Mouse (Mus musculus) adrenal gland (tissue): ENCODE measurements around the gene Gtdc1.

Source experiments
- intact Hi-C: fragments of 180-260 bp; cut with DNase I; formaldehyde crosslinking; loops from one replicate; pipeline ENCODE4 v1.15.1; 2025

The Gtdc1 gene

DNA sequence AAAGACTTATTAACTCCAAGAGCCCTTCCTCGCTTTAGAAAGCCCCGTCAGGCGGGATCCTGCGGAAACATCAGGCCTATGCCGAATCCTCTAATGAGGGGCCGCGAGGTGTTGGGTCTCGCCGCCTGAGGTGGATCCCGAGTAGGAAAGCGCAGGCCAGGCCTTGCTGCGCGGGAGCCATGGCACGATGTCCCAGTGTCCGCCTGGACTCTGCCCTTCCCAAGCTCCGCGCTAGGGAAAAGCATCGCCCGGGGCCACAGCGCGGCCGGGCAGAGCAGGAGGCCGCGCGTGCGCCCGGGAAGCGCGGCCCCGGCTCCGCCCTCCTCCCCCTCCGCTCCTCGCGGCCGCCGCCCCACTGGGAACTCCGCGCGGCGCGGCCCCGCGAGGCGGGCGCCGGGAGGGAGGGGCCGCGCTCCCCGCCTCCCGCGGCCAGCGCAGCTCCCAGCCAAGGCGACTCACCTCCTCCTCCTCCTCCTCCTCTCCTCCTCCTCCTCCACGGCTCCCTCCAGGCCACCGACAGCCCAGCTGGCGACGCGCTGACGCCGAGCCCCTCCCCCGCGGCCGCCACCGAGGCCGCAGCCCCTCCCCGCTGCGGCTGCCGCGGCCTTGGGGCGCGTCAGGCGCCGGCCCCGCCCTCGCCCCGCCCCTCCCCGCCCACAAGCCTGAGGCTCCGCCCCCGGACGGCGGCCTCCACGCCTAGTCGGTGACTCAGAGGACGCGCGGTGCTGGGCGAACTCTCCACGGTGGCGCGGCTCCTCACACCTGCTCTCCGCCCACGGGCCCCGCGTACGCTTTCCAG is 575 bp downstream of the Gtdc1 start:
- intact Hi-C loops, result loop anchor here (2.0 to 10.0 kb wide), 3 partner anchors 48 to 184 kb away; no protein-coding TSS in a partner anchor

DNA sequence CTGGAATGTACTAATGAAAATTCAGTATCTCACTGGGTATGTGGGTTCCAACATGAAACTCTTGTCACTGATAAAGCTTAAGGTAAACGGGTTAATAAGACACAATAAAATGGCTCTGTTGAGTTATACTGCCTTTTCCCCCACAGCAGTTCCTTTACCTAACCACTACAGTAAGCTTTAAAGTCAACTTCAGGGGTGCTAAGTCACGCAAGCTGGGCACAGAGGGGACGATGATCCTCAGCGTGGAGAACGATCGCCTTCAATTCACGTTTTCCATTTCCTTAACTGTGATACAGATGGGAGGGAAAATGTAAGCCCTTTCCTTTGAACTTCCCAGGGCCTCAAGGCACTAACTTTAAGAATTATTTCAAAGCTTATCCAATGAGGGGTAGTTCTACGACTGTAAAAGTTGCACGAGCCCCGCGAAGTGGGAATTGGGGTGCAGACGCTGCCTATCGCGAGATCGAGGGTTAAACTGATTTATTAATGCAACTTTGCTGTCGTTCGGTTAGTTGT is 1.2 kb downstream of the Gtdc1 start:
- intact Hi-C loops, result loop anchor here (2.0 to 10.0 kb wide), 3 partner anchors 49 to 185 kb away; no protein-coding TSS in a partner anchor

DNA sequence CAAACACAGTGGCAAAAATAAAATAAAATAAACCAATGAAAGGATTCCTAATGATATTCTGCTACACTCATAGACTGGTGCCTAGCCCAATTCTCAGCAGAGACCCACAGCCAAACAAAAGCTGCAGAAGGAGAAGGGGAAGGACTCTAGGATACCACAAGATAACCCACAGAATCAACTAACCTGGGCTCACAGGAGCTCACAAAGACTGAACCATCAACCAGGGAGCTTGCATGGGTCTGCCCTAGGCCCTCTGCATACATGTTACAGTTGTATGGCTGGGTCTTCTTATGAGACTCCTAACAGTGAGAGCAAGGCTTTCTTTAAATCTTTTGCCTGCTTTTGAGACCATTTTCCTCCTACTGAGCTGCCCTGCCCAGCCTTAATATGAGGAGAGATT is 2.8 kb downstream of the Gtdc1 start:
- intact Hi-C loops, result loop anchor here (5.0 to 10.0 kb wide), 2 partner anchors 50 to 113 kb away; no protein-coding TSS in a partner anchor

DNA sequence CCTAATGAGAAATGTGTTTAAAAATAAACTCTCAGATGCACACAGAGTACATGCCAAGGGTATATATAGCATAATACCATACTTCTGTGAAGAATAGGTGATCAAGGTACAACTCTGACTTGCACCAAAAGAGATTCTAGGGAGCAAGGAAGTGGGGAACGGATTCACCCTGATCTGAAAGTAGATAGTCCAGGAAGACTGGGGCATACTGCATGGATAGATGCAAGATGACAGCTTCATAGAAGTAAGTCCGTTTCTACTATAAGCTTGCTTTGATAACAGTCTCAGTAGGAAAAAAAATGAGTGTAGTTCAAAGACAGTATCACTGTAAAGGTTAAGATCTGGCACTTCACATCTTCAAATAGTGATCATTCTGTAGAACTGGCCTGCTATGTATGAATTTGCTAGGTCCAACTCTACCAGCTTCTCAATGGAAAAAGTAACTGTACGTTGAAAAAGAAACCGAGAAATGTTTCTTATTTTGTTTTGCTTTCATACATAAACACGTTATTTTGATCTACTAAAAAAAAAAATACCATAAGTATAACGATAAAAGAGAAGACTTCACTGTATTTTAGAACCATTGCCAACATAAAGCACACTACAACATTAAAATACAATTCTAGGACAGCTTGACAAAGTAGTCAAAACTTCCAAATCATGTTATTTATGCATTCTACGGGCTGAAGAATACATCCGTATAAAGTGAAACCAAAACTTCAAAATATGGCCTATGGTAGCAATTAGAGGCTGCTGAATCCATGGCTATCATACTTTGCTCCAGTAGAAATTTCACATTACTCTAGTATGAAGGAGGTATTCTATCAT is 4.2 kb downstream of the Gtdc1 start:
- intact Hi-C loops, result loop anchor here (10.0 kb wide), 1 partner anchor 52 kb away; no protein-coding TSS in a partner anchor

DNA sequence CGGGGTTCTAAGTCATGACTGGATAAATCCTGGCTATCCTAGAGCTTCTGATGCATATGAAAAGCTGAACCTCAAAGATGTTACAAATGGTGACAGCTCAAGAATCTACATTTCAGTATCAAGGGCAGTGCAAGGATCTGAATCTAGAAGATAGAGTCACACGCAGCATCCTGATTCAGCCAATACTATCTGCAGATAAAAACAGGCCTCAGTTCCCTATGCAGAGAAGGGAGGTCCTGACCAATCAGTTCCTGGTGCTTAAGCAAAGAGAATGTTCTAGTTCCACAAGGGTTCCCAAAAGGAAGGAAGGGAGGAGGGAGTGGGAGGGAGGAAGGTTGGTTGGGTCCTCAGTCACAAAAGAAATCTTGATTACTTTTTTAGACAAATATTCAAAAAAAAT is 5.0 kb downstream of the Gtdc1 start:
- intact Hi-C loops, result loop anchor here (10.0 kb wide), 1 partner anchor 52 kb away; no protein-coding TSS in a partner anchor

DNA sequence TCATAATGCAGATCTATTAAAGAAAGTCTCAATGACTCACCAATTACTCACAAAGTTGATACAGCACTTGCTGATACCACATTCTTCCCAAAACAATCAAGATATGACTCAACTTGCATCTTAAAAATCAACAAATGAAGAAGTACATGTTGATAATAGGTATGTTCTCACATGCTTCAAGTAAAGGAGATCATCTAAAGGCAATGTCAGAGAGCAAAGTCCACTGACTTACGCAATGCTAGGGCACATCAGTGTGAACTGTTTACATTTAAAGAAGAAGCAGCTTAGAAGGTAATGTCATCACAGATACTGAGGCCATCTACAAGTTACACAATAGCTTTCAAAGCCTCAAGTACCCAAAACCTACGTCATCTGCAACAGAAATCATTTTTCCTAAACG is 7.0 kb downstream of the Gtdc1 start:
- intact Hi-C loops, result loop anchor here (10.0 kb wide), 1 partner anchor 54 kb away; no protein-coding TSS in a partner anchor

DNA sequence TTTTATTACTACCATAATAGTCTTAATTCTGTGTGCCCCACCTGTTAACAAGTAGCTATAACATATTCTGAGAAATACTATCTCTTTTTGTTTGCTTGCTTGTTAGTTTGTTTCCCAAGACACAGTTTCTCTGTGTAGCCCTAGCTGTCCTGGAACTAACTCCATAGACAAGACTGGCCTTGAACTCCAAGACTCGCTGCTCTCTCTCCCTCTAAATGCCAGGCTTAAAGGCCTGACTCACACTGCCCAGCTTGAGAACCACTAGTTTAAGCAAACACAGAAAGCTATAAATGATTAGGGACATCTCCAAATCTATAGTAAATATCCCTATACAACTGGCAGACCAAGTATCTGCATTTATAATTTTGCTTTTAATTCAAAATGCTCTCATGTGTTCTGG is 8.1 kb downstream of the Gtdc1 start:
- intact Hi-C loops, result no loop called here

DNA sequence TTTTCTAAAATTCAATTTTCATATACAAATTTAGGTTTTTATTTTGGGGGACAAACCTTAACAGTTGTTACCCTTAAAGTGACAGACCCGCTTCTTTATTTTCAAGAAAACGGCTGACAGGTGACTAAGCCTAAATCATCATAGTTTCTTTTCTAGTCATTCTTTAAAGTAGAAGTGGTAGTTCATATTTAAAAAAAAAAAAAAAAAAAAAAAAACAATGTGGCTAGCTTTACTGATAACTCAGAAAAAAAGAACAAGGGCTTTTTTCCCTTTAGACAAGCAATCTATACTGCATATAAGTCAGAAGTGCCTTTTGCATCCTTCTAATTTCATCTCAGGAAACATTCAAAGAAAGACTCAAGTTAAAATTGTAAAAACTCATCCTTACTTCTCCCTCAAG is 8.7 kb downstream of the Gtdc1 start:
- intact Hi-C loops, result no loop called here

DNA sequence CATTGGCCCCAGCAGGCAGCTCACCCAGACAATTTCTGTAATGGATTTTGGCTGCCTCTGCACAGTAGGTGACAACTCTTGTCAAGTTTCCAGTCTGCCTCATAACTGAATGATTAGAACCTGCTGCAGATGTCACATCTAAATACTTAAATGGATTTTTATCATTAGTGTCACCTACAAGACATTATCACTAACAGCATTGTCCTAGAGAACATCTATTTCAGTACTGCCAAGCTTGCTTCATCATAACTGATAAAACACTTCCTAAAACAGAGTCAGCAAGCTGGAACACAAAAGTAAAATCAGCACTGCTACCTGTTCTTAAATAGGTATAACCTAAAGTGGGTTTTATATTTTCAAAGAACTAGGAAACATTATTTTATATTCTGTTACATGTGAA is 11.2 kb downstream of the Gtdc1 start:
- intact Hi-C loops, result no loop called here

DNA sequence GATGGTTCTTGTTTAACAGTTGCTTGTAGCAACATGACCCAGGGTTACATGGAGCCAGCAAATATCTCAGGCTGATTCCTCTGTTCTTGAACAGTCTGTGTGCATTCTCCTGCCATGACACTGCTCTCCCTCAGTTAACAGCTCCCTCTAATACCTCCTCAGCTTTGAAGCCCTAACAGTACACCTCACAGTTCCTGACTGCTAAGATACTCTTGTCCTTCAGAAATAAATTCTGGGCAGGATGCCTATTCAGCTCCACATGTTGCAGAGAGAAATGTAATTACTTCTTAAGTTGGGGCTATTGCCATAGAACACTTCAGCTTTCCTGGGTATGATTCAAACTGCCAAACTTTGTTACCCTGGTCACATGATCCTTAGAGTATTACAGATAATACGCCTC is 29.7 kb downstream of the Gtdc1 start:
- intact Hi-C loops, result no loop called here

DNA sequence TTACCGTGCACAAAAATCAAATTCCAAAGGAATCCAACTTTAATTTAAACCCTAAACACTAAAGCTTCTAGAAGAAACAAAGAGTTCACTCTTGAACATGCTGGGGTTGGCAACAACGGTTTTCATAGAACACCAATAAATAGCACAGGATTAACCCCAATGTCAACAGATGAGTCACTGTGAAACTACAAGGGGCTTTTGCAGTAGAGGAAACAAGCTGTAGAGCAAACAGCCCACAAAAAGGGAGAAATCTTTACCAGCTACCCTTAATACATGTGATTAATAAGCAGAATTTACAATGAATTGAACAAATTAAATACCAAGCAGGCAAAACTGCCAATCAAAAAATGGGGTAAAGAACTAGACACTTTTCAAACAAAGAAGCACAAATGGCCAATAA is 53.7 kb downstream of the Gtdc1 start:
- intact Hi-C loops, result no loop called here

DNA sequence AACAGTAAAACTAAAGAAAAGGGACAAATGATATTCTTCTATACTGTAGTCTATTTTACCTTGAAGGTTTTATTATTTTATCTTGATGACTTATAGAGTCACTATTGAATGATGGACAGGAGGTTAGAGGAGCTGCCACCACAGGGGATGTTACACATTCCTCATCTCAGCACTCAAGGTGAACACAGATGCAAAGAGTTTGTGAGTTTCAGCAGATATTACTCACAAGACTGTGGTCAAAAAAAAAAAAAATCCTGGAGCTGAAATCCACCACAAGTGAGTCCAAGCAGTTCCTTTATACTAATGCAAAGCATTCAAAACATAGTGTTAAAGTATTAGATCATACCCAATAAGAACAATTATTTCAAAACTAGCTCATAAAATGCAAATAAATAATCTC is 62.7 kb downstream of the Gtdc1 start:
- intact Hi-C loops, result no loop called here

DNA sequence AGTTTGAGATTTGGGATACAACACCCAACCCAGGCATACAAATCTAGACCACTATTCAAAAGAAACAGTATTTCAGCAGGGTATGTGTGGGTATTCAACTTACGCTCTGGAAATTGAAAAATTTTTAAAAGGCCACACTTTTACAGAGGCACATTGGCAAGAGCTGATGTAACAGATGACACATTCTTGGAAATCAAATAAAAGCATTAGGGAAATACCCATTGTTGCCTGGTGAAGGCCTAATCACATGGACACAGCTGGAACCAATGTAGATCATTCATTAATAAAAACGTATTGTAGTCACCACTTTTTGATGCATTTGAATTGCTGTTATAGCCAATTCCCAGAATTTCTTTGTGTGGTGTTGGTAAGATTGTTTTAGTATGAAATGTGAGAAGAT is 73.0 kb downstream of the Gtdc1 start:
- intact Hi-C loops, result loop anchor here (10.0 kb wide), 1 partner anchor 260 kb away; the partner anchor contains the start of gene Zeb2

DNA sequence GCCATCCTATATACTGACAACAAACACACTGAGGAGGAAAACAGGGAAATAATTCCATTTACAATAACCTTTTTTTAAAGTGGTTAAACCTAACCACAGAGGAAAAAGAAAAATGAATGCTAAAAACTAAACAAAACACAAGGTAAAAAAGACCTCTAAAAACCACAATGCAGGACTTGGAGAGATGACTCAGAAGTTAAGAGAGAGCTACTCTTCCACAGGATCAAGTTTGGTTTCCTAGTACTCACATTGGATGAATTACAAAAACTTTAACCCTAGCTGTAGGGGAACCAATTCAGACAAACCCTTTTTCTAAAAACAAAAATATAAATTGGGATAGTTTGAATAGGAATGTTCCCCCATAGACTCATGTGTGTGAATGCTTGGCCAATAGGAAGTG is 77.8 kb downstream of the Gtdc1 start:
- intact Hi-C loops, result loop anchor here (10.0 kb wide), 1 partner anchor 265 kb away; the partner anchor contains the start of gene Zeb2

DNA sequence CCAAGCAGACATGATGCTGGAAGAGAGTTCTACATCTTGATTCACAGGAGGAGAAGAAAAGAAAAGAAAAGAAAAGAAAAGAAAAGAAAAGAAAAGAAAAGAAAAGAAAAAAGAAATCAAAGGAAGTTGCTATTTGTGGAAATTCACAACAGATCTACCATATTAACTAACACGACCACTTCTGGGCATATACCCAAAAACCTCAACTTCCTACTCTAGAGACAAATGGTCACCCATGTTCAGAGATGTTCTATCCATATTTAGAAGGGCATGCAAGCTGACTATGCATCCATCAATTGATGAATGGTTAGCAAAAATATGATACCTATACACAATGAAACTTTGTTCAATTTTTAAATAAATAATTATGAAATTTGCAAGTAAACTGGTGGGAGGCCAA is 79.3 kb downstream of the Gtdc1 start:
- intact Hi-C loops, result no loop called here

DNA sequence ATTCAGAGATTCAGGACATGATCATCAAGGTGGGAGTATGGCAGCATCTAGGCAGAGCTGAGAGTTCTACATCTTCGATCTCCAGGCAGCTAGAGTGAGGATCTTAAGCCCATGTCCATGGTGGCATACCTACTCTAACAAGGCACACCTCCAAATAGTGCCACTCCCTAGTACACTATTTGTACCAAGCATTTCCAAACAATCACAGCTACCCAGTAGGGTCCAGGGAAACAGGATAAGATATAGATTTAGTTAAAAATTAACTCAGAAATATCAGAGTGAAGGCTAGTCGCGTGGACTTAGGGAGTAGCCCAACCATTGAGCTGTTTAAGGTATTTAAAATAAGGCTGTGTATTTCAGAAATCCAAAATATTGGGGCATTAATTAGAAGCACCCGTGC is 82.0 kb downstream of the Gtdc1 start:
- intact Hi-C loops, result no loop called here

DNA sequence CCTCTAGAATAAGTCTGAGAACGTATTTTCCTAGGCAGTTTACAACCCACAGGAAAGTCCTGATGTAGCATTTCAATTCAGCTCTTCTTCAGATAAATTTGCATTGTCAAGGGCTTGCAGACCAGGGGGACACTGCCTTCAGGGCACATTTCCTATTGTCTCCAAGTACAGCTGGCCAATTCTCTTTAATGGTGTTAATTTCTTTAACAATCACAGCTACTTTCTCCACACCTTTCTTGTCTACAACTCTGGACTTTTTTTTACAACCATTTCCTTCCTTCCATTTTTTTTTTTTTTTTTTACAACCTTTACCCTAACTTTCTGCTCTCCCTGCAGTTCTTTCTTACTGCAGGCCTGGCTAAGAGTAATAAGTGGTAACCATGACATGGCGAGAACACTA is 97.7 kb downstream of the Gtdc1 start:
- intact Hi-C loops, result no loop called here

DNA sequence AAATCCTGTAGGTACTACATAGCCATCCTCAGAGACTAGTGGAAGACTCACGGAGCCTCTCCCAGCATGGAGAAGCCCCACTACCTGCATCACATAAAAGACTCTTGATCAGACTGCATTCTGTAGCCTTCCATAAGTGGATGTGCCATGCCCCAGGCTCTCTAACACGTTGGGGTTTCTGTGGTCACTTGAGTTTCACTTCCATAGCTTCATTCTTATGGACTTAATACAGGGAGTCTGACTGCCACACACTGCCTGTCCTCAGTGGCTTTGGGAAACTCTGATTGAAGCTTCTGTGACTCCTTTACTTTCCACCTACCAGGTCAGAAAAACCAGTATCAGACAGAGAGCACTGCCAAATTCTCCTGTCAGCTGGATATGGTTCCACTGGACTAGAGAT is 98.1 kb downstream of the Gtdc1 start:
- intact Hi-C loops, result no loop called here

DNA sequence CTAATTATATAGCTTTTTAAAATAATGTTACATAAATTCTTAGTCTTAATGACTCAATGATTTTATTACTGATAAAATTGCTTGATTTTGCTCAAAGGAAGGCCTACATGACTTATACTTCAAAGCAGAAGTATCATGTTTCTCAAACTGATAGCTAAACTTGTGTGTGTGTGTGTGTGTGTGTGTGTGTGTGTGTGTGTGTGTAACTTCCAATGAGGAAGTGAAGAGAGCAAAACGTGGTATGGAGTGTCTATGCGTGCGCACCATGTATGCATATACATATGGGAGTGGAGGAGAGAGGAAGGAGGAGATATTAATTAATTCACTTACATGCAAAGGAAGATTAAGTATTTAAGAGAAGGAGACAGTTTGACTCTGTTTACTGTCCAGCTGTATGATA is 100.8 kb downstream of the Gtdc1 start:
- intact Hi-C loops, result no loop called here

DNA sequence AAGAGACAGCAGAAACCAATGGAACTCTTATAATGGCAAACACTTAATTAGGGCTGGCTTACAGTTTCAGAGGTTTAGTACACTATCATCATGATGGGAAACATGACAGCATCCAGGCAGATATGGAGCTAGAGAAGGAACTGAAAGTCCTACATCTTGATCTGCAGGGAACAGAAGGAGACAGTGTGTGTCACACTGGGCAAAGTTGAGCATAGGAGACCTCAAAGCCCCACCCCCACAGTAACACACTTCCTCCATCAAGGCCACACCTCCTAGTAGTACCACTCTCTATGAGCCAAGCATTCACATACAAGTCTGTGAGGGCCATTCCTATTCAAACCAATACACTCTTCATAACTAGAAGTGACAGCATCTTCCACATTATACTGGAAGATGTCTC is 109.7 kb downstream of the Gtdc1 start:
- intact Hi-C loops, result no loop called here

DNA sequence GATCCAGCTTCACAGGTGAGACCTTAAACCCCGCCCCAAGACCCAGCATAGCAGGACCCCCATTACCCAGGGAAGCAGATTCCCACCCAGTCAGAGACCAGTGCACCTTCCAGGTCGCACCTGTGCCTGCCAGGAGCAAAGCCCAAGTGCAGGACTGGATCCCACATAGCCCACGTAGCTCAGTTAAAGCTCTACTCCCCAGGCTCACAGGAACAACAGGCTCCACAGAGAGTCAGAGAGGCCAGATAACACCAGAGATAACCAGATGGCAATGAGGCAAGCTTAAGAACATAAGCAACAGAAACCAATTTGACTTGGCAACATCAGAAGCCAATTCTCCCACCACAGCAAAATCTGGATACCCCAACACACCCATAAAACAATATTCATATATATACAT is 113.7 kb downstream of the Gtdc1 start:
- intact Hi-C loops, result no loop called here

DNA sequence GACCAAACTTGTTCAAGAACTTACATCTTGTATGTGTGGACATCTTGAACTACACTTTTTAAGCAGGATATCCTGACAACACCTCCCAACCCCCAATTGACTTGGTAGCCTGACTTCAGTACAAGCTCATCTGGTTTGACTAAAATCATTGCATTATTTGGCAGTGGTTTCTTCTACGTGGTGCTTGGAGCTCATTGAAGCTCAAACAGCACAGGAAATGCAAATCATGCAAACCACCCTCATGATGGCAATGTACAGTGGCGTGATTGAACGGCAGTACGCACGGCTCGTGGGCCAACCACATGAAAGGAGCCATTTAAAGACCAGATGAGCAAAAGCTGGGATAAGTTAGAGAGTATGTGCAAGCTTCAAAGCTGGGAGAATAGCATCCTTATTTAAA is 123.0 kb downstream of the Gtdc1 start:
- intact Hi-C loops, result no loop called here
